Mouse (Mus musculus) adrenal gland, postnatal 10 days (tissue): ENCODE measurements around the gene Podxl2. TPM values are rescaled to one million over a fixed set of nuclear protein-coding genes. Genes with fewer than 3 reads are reported as not detected.
A peak's percentile ranks its signal among the peaks of the same experiment; 100 is the strongest.

ENCODE experiments used
- DNase-seq: peaks from one replicate; pipeline ENCODE4 v3.0.0; 2021; ENCODE audit warnings: mixed read lengths
- long read RNA-seq, 2 experiments: library from polyadenylated mRNA; stranded (forward); transcript quantifications; one replicate each; pipeline ENCODE4 v2.0.0; 2021
- total RNA-seq, 2 experiments: library from RNA; stranded (reverse); gene quantifications; 2 replicates each; pipeline ENCODE4 v1.2.3; 2021

The Podxl2 gene
- 10 to 100 TPM; 27.8 to 28.3 TPM for total RNA-seq
- long read RNA-seq, experiment 1, transcript Podxl2-210 (8 exons, 2,065 nt): major isoform, 85 of 121 reads
- long read RNA-seq, experiment 1, partial matches to known transcripts: 20 of 121 reads
- long read RNA-seq, experiment 1, other reads (novel, unspliced or antisense): 11 of 121 reads
- long read RNA-seq, experiment 2, transcript Podxl2-210 (8 exons, 2,065 nt): major isoform, 53 of 84 reads
- long read RNA-seq, experiment 2, transcript Podxl2-207 (2 exons, 633 nt): minor isoform, 15 of 84 reads
- long read RNA-seq, experiment 2, partial matches to known transcripts: 5 of 84 reads
- long read RNA-seq, experiment 2, other reads (novel, unspliced or antisense): 10 of 84 reads

GRCm38 (mm10) chr6:88874868-88875508 lies at the start of gene Podxl2:
Gene Podxl2 (minus strand): TSS chr6:88875044.
- peak; percentile 88 for DNase-seq

- DNase-seq: no peak
These were observed 44.0 kb upstream of the Podxl2 start for GRCm38 (mm10) chr6:88918802-88919201.

GRCm38 (mm10) chr6:88916153-88916552 lies 41.3 kb upstream of the Podxl2 start:
- peak; percentile 68 for DNase-seq

- peak; percentile 70 for DNase-seq
These were observed 40.7 kb upstream of the Podxl2 start for GRCm38 (mm10) chr6:88915510-88915909.

GRCm38 (mm10) chr6:88914799-88915198 lies 40.0 kb upstream of the Podxl2 start:
- DNase-seq: peak; percentile 54

- no peak for DNase-seq
These were observed 38.6 kb upstream of the Podxl2 start for GRCm38 (mm10) chr6:88913440-88913839.

- peak; percentile 74 for DNase-seq
These were observed 38.2 kb upstream of the Podxl2 start for GRCm38 (mm10) chr6:88913022-88913421.

GRCm38 (mm10) chr6:88909151-88909550 lies 34.3 kb upstream of the Podxl2 start:
- no peak for DNase-seq

- peak; percentile 74 for DNase-seq
These were observed 31.7 kb upstream of the Podxl2 start for GRCm38 (mm10) chr6:88906369-88907108.

- DNase-seq: no peak
These were observed 30.2 kb upstream of the Podxl2 start for GRCm38 (mm10) chr6:88905042-88905441.

- peak; percentile 67 for DNase-seq
These were observed 29.7 kb upstream of the Podxl2 start for GRCm38 (mm10) chr6:88904456-88904974.

- no peak for DNase-seq
These were observed 28.9 kb upstream of the Podxl2 start for GRCm38 (mm10) chr6:88903708-88904107.

- peak; percentile 95 for DNase-seq
These were observed 27.3 kb upstream of the Podxl2 start, which contains the start of gene Tpra1 for GRCm38 (mm10) chr6:88901947-88902820. Gene Tpra1 (plus strand): TSS chr6:88902251.

GRCm38 (mm10) chr6:88901471-88901870 lies 26.6 kb upstream of the Podxl2 start:
- DNase-seq: no peak

- DNase-seq: no peak
These were observed 24.8 kb upstream of the Podxl2 start for GRCm38 (mm10) chr6:88899628-88900027.

GRCm38 (mm10) chr6:88899086-88899485 lies 24.2 kb upstream of the Podxl2 start:
- DNase-seq: no peak

GRCm38 (mm10) chr6:88898534-88899048 lies 23.7 kb upstream of the Podxl2 start, which contains the start of gene Mcm2:
Gene Mcm2 (minus strand): TSS chr6:88898780.
- DNase-seq: peak; percentile 99

GRCm38 (mm10) chr6:88897246-88897645 lies 22.4 kb upstream of the Podxl2 start:
- DNase-seq: no peak

- no peak for DNase-seq
These were observed 21.1 kb upstream of the Podxl2 start for GRCm38 (mm10) chr6:88895943-88896342.

GRCm38 (mm10) chr6:88893559-88893958 lies 18.7 kb upstream of the Podxl2 start:
- peak; percentile 80 for DNase-seq

GRCm38 (mm10) chr6:88890832-88891231 lies 16.0 kb upstream of the Podxl2 start:
- DNase-seq: no peak
